Mouse (Mus musculus) hindbrain, embryonic 13.5 days (tissue): ENCODE measurements around the gene Abca12. TPM values are rescaled to one million over a fixed set of nuclear protein-coding genes. Genes with fewer than 3 reads are reported as not detected.

Source experiments
- ATAC-seq: fragments of 200-750 bp; cut with Nextera tagmentation; 2 replicates; pipeline ENCODE4 v1.8.0; 2017; ENCODE audit warnings: moderate TSS enrichment; ENCODE audit not compliant: low FRiP score
- H3K27ac ChIP-seq: fragments of 300-500 bp; sonication (generic); 2 replicates; pipeline ENCODE4 v1.5.1; 2015; ENCODE audit warnings: inconsistent platforms, mild to moderate bottlenecking, moderate library complexity
- H3K27me3 ChIP-seq: fragments of 300-500 bp; sonication (generic); 2 replicates; pipeline ENCODE4 v1.6.1; 2015; ENCODE audit warnings: mild to moderate bottlenecking, inconsistent platforms
- H3K36me3 ChIP-seq: fragments of 300-500 bp; sonication (generic); 2 replicates; pipeline ENCODE4 v1.6.1; 2015; ENCODE audit warnings: mild to moderate bottlenecking, inconsistent platforms
- H3K4me1 ChIP-seq: fragments of 300-500 bp; sonication (generic); replicated peaks from 2 replicates; pipeline ENCODE4 v1.6.1; 2015; ENCODE audit warnings: inconsistent platforms
- H3K4me2 ChIP-seq: fragments of 300-500 bp; sonication (generic); 2 replicates; pipeline ENCODE4 v1.6.1; 2015; ENCODE audit warnings: inconsistent platforms, mild to moderate bottlenecking, moderate library complexity
- H3K4me3 ChIP-seq: fragments of 300-500 bp; sonication (generic); 2 replicates; pipeline ENCODE4 v1.5.1; 2015; ENCODE audit warnings: mild to moderate bottlenecking, inconsistent platforms
- H3K9ac ChIP-seq: fragments of 300-500 bp; sonication (generic); 2 replicates; pipeline ENCODE4 v1.6.1; 2015; ENCODE audit warnings: mild to moderate bottlenecking, inconsistent platforms
- H3K9me3 ChIP-seq: fragments of 300-500 bp; sonication (generic); 2 replicates; pipeline ENCODE4 v1.6.1; 2016; ENCODE audit warnings: inconsistent platforms
- WGBS: fragments of 180-500 bp; shearing (Covaris S2); methylation state at CpG from one replicate; pipeline ENCODE4 v1.1.7; 2015; 5-methylcytosine and 5-hydroxymethylcytosine counted together
- polyA plus RNA-seq: library from polyadenylated mRNA; unstranded; fragments of >200 nt; fragmentation: Nextera tagmentation; extraction: Ambion mirVana; gene quantifications from 2 replicates; pipeline ENCODE4 v1.2.1, GENCODE M21; 2015

The Abca12 gene
- 0.03 TPM in 2 replicates for polyA plus RNA-seq

GRCm38 (mm10) chr1:71414810-71415209, at the start of gene Abca12:
Abca12 (minus strand) TSS chr1:71414910.
- no peaks in the 10 kb centered on the region for H3K36me3 ChIP-seq

GRCm38 (mm10) chr1:71457961-71458360, 43.3 kb upstream of the Abca12 start:
- WGBS: 88% methylated on average over 3 of the region's 3 CpGs
- no peak for ATAC-seq
- Histone ChIP-seq H3K4me1 (no peaks in the 10 kb centered on the region), H3K27ac (no peak overlapping the region), H3K9me3 (no peaks in the 10 kb centered on the region), H3K9ac (no peak overlapping the region), H3K4me2 (no peak overlapping the region), H3K36me3 (no peaks in the 10 kb centered on the region), H3K27me3 (no peaks in the 10 kb centered on the region), H3K4me3 (no peak overlapping the region)

More at GRCm38 (mm10) chr1:71414810-71415209, at the start of gene Abca12:
- no peaks in the 10 kb centered on the region for H3K4me1 ChIP-seq
- H3K4me2 ChIP-seq: no peak within 1 kb of the TSS
- H3K9ac ChIP-seq: no peak within 1 kb of the TSS
- H3K9me3 ChIP-seq: no peaks in the 10 kb centered on the region
- no peak within 1 kb of the TSS for H3K4me3 ChIP-seq
- WGBS: 91% methylated on average over 7 of the region's 7 CpGs
- no peak for ATAC-seq
- H3K27ac ChIP-seq: no peak within 1 kb of the TSS
- H3K27me3 ChIP-seq: no peaks in the 10 kb centered on the region

DNA sequence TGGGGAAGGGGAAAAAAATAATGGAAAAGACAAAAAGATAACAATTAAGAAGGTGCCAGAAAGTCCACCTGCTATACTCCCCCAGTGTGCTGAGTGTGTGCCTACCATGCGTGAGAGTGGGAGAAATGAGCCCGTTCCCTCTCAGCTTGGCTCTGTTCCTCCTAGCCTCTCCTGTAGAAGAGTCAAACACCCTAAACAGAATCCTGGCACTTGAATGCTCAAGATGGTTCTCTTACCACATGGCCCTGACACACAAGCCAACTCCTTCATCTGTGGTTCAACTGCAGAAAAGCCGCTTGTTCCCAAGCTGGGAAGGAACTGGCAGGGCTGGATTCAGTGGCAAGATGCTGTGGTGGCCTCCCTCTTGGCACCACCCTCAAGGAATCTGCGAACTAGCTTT, 32.7 kb upstream of the Abca12 start:
- Histone ChIP-seq H3K4me1 (no peaks in the 10 kb centered on the region), H3K4me2 (no peak overlapping the region), H3K9ac (no peak overlapping the region), H3K27me3 (no peaks in the 10 kb centered on the region), H3K9me3 (no peaks in the 10 kb centered on the region), H3K4me3 (no peak overlapping the region), H3K36me3 (no peaks in the 10 kb centered on the region), H3K27ac (no peak overlapping the region)
- no peak for ATAC-seq
- WGBS: 93% methylated on average over 4 of the region's 4 CpGs

GRCm38 (mm10) chr1:71421741-71422333, 7.1 kb upstream of the Abca12 start:
- no peaks in the 10 kb centered on the region for H3K4me1 ChIP-seq
- no peak overlapping the region for H3K4me3 ChIP-seq
- H3K36me3 ChIP-seq: no peaks in the 10 kb centered on the region
- H3K4me2 ChIP-seq: no peak overlapping the region
- H3K27ac ChIP-seq: no peak overlapping the region
- no peaks in the 10 kb centered on the region for H3K9me3 ChIP-seq
- no peak for ATAC-seq
- WGBS: 69% methylated on average over 13 of the region's 13 CpGs
- H3K9ac ChIP-seq: no peak overlapping the region
- no peaks in the 10 kb centered on the region for H3K27me3 ChIP-seq

- Histone ChIP-seq H3K27ac (no peak overlapping the region), H3K9ac (no peak overlapping the region), H3K9me3 (no peaks in the 10 kb centered on the region), H3K4me1 (no peaks in the 10 kb centered on the region), H3K4me3 (no peak overlapping the region), H3K36me3 (no peaks in the 10 kb centered on the region), H3K4me2 (no peak overlapping the region), H3K27me3 (no peaks in the 10 kb centered on the region)
- ATAC-seq: no peak
- WGBS: 98% methylated on average over 5 of the region's 5 CpGs
Measured at GRCm38 (mm10) chr1:71418467-71418866, 3.8 kb upstream of the Abca12 start.

DNA sequence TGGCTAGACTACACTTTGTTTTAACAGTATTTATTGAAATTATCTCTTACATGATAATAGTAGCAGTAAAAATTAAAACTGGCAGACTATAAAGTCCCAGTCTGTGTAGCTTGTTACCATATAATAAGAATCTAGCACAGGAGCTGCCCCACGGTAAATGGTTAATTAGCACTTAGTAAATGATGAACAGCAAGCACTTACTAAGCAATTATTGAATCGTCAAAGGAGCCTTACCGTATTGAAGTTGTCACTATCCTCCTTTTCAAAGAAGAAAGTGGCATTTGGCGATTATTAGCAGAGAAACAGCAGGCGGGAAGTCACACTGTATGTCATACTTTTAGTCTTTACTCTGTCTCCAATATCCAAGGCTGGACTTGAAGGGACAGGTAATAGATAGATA, 3.2 kb upstream of the Abca12 start:
- no peak for ATAC-seq
- WGBS: 81% methylated on average over 5 of the region's 5 CpGs

DNA sequence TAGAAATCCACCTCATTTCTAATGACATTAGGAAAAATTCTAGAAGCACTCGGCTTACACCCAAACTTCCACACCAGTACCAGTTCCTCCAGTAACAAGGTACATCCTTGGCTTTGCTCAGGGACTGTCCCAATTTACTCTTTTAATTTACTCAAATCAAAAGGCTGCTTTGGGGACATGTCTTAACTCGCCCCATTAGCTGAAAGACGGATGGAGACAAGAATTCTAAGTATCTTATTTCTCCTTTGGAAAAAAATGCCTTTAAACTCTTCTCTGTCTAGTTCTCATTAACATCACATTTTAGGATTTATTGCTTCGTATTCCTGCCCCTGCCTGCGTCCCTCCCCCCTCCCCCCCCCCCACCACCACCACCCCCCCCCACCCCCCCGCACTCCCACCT, 626 bp downstream of the Abca12 start:
- Histone ChIP-seq H3K9ac (no peak overlapping the region), H3K4me1 (no peaks in the 10 kb centered on the region), H3K4me3 (no peak overlapping the region), H3K9me3 (no peaks in the 10 kb centered on the region), H3K27me3 (no peaks in the 10 kb centered on the region), H3K36me3 (no peaks in the 10 kb centered on the region), H3K4me2 (no peak overlapping the region), H3K27ac (no peak overlapping the region)
- no peak for ATAC-seq
- 81% methylated on average over 4 of the region's 6 CpGs for WGBS

More for the DNA sequence above, 3.2 kb upstream of the Abca12 start:
- Histone ChIP-seq H3K4me2 (no peak overlapping the region), H3K9me3 (no peaks in the 10 kb centered on the region), H3K27ac (no peak overlapping the region), H3K4me3 (no peak overlapping the region), H3K27me3 (no peaks in the 10 kb centered on the region), H3K4me1 (no peaks in the 10 kb centered on the region), H3K36me3 (no peaks in the 10 kb centered on the region), H3K9ac (no peak overlapping the region)

- Histone ChIP-seq H3K27me3 (no peaks in the 10 kb centered on the region), H3K27ac (no peak overlapping the region), H3K36me3 (no peaks in the 10 kb centered on the region), H3K9ac (no peak overlapping the region), H3K4me3 (no peak overlapping the region), H3K4me1 (no peaks in the 10 kb centered on the region), H3K9me3 (no peaks in the 10 kb centered on the region), H3K4me2 (no peak overlapping the region)
- ATAC-seq: no peak
- WGBS: 92% methylated on average over 11 of the region's 11 CpGs
Measured at GRCm38 (mm10) chr1:71413114-71413513, 1.6 kb downstream of the Abca12 start.

DNA sequence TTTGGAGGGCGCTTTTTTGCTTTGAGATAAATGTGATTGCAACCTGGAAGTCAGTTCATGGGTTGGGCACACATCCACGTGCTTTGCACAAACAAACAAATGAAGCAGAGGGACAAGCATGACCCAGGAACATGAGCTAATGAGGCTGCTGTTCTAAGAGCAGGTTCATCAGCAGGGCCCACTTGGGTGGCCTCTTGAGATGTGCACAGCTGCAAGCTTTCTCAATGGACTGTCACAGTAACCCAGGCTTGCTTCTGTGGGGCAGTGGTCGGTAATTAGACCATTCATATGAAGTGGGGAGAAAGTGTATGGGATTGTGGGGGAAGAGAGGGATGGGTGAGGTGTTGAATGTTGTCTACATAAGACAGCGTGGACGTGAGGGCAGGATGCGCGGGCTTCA, 7.0 kb downstream of the Abca12 start:
- H3K27me3 ChIP-seq: no peaks in the 10 kb centered on the region
- no peak for ATAC-seq
- H3K4me1 ChIP-seq: no peaks in the 10 kb centered on the region
- no peaks in the 10 kb centered on the region for H3K9me3 ChIP-seq
- no peak overlapping the region for H3K9ac ChIP-seq
- H3K27ac ChIP-seq: no peak overlapping the region
- WGBS: 74% methylated on average over 7 of the region's 7 CpGs
- H3K4me2 ChIP-seq: no peak overlapping the region
- no peak overlapping the region for H3K4me3 ChIP-seq
- no peaks in the 10 kb centered on the region for H3K36me3 ChIP-seq

- Histone ChIP-seq H3K36me3 (no peaks in the 10 kb centered on the region), H3K27me3 (no peaks in the 10 kb centered on the region), H3K4me2 (no peak overlapping the region), H3K9ac (no peak overlapping the region), H3K4me3 (no peak overlapping the region), H3K4me1 (no peaks in the 10 kb centered on the region), H3K9me3 (no peaks in the 10 kb centered on the region), H3K27ac (no peak overlapping the region)
- ATAC-seq: no peak
- 86% methylated on average over 3 of the region's 3 CpGs for whole genome bisulfite sequencing
Measured at GRCm38 (mm10) chr1:71397635-71398034, 17.1 kb downstream of the Abca12 start.

GRCm38 (mm10) chr1:71396105-71396504, 18.6 kb downstream of the Abca12 start:
- no peak overlapping the region for H3K9ac ChIP-seq
- H3K27ac ChIP-seq: no peak overlapping the region
- H3K9me3 ChIP-seq: no peaks in the 10 kb centered on the region
- no peak overlapping the region for H3K4me2 ChIP-seq
- no peaks in the 10 kb centered on the region for H3K27me3 ChIP-seq
- H3K4me1 ChIP-seq: no peaks in the 10 kb centered on the region
- no peak overlapping the region for H3K4me3 ChIP-seq
- 91% methylated on average over 5 of the region's 5 CpGs for WGBS
- ATAC-seq: no peak
- H3K36me3 ChIP-seq: no peaks in the 10 kb centered on the region

GRCm38 (mm10) chr1:71394177-71394576, 20.5 kb downstream of the Abca12 start:
- no peaks in the 10 kb centered on the region for H3K4me1 ChIP-seq
- no peak for ATAC-seq
- no peak overlapping the region for H3K4me2 ChIP-seq
- WGBS: 73% methylated on average over 2 of the region's 2 CpGs
- H3K4me3 ChIP-seq: no peak overlapping the region
- H3K27ac ChIP-seq: no peak overlapping the region
- H3K36me3 ChIP-seq: no peaks in the 10 kb centered on the region
- H3K27me3 ChIP-seq: no peaks in the 10 kb centered on the region
- H3K9ac ChIP-seq: no peak overlapping the region
- H3K9me3 ChIP-seq: no peaks in the 10 kb centered on the region

- Histone ChIP-seq H3K27ac (no peak overlapping the region), H3K27me3 (no peaks in the 10 kb centered on the region), H3K4me3 (no peak overlapping the region), H3K9ac (no peak overlapping the region), H3K36me3 (no peaks in the 10 kb centered on the region), H3K4me2 (no peak overlapping the region), H3K4me1 (no peaks in the 10 kb centered on the region), H3K9me3 (no peaks in the 10 kb centered on the region)
- 76% methylated on average over 8 of the region's 8 CpGs for WGBS
- ATAC-seq: no peak
Measured at GRCm38 (mm10) chr1:71393489-71393888, 21.2 kb downstream of the Abca12 start.
